Mouse (Mus musculus) liver, embryonic 14.5 days (tissue): ENCODE measurements around the gene Dennd1a.

Source experiments
- CTCF ChIP-seq: IDR thresholded peaks from 2 replicates; pipeline ENCODE4 v1.5.1; 2016; ENCODE audit warnings: antibody characterized with exemption, low read depth, control low read depth
- EP300 ChIP-seq: IDR thresholded peaks from 2 replicates; pipeline ENCODE4 v1.6.1; 2016; ENCODE audit warnings: antibody characterized with exemption, low read depth

DNA sequence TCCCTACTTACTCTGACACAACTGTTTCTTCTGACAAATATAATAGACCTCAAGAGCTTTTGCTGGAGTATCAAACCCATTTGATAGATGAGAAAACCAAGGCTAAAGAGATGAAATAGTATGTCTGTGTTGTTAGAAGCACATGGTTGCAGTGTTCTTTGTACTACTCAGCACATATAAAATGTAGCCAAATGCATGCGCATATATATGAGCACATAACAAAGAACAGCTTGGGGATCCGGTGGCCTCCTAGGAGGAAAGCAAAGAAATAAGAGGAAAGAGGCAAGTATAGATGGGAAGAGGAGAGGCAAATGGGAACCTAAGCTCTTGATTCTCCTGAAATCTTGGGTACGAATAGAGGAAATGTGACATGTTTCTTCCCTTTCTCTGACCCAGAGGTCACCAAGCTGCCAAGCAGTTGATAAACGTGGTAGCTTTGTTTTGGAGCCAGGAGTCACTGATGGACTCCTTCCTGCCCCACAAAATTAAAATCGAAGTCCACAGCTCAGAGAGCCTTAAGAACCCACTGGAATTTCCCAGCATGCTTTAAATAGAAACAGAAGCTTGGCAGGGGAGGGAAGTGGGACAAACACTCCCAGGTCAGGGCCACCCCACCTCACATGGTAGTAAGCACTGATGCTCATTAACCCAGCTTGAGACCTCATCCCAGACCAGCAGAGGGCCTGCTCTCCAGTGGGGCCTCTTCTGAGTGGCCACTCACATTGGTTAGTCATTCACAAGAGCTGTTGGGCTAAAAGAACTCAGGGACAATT is 317.3 kb downstream of the Dennd1a start:
- TF ChIP-seq CTCF (no peak), EP300 (no peak)
